Mouse (Mus musculus) MEL (cell line): ENCODE results near the gene Med27. TPM values are rescaled to one million over a fixed set of nuclear protein-coding genes. Genes with fewer than 3 reads are reported as not detected.

Experiments
- DNase-seq: peaks from one replicate; pipeline ENCODE4 v3.0.0; 2011; ENCODE audit warnings: low read depth, low spot score
- H3K27ac ChIP-seq: 2 replicates; pipeline ENCODE4 v1.5.1; 2012; ENCODE audit warnings: low read depth, mild to moderate bottlenecking, control low read depth, low read length, moderate library complexity; ENCODE audit not compliant: control insufficient read depth
- H3K27me3 ChIP-seq, 2 experiments: fragments of 150-350 bp in 1 of 2; sonication (generic) in 1 of 2; 2 replicates each; pipeline ENCODE4 v1.6.1; 2012; ENCODE audit warnings: low read length in 2 of 2, mild to moderate bottlenecking in 2 of 2, improper control_type of control experiment in 1 of 2, moderate library complexity in 1 of 2; ENCODE audit not compliant: insufficient read depth in 2 of 2, control insufficient read depth in 1 of 2
- H3K36me3 ChIP-seq, 2 experiments: 2 replicates each; pipeline ENCODE4 v1.6.1; 2012 to 2014; ENCODE audit warnings: low read length in 2 of 2, improper control_type of control experiment in 1 of 2, inconsistent platforms in 1 of 2, mild to moderate bottlenecking in 1 of 2; ENCODE audit not compliant: insufficient read depth in 2 of 2, control insufficient read depth in 1 of 2
- H3K4me1 ChIP-seq, 2 experiments: fragments of 150-350 bp in 1 of 2; sonication (generic) in 1 of 2; 2 replicates each; pipeline ENCODE4 v1.6.1; 2012; ENCODE audit warnings: low read length in 2 of 2, improper control_type of control experiment in 1 of 2, mild to moderate bottlenecking in 1 of 2; ENCODE audit not compliant: insufficient read depth in 2 of 2, control insufficient read depth in 1 of 2
- H3K4me3 ChIP-seq, 2 experiments: fragments of 150-350 bp in 1 of 2; sonication (generic) in 1 of 2; 2 replicates each; pipeline ENCODE4 v1.5.1; 2012; ENCODE audit warnings: low read depth in 2 of 2, low read length in 2 of 2, mild to moderate bottlenecking in 2 of 2, moderate library complexity in 2 of 2, control low read depth in 1 of 2, improper control_type of control experiment in 1 of 2; ENCODE audit not compliant: control insufficient read depth in 1 of 2, insufficient read depth in 1 of 2
- H3K79me2 ChIP-seq: 2 replicates; pipeline ENCODE4 v1.6.1; 2012; ENCODE audit warnings: mild to moderate bottlenecking, low read length, moderate library complexity; ENCODE audit not compliant: control insufficient read depth, poor library complexity, insufficient read depth
- H3K9ac ChIP-seq: 2 replicates; pipeline ENCODE4 v1.6.1; 2012; ENCODE audit warnings: low read depth, mild to moderate bottlenecking, control low read depth, low read length, moderate library complexity; ENCODE audit not compliant: control insufficient read depth, poor library complexity, severe bottlenecking
- H3K9me3 ChIP-seq: fragments of 150-350 bp; sonication (generic); replicated peaks from 2 replicates; pipeline ENCODE4 v1.6.1; 2012; ENCODE audit warnings: mild to moderate bottlenecking, low read length, improper control_type of control experiment, moderate library complexity; ENCODE audit not compliant: insufficient read depth
- CHD1 ChIP-seq: IDR thresholded peaks from 2 replicates; pipeline ENCODE4 v1.6.1; 2012; ENCODE audit warnings: low read depth, mild to moderate bottlenecking, inconsistent platforms, low read length, improper control_type of control experiment
- CTCF ChIP-seq, 3 experiments: IDR thresholded peaks in 2 of 3; conservative IDR thresholded peaks in 1 of 3; 2 replicates each; pipeline ENCODE4 v1.5.1; 2011 to 2012; ENCODE audit warnings: low read length in 3 of 3, low read depth in 2 of 3, mild to moderate bottlenecking in 2 of 3, improper control_type of control experiment in 1 of 3, inconsistent platforms in 1 of 3, mixed read lengths in 1 of 3, moderate library complexity in 1 of 3; ENCODE audit not compliant: control insufficient read depth in 1 of 3, insufficient read depth in 1 of 3, poor library complexity in 1 of 3, severe bottlenecking in 1 of 3
- EP300 ChIP-seq, 2 experiments: IDR thresholded peaks; 2 replicates each; pipeline ENCODE4 v1.6.1; 2011; ENCODE audit warnings: improper control_type of control experiment in 2 of 2, low read length in 2 of 2, low read depth in 1 of 2, mild to moderate bottlenecking in 1 of 2
- GABPA ChIP-seq: IDR thresholded peaks from 2 replicates; pipeline ENCODE4 v1.6.1; 2012; ENCODE audit warnings: low read depth, mild to moderate bottlenecking, inconsistent platforms, low read length, improper control_type of control experiment, moderate library complexity
- GATA1 ChIP-seq: IDR thresholded peaks from 2 replicates; pipeline ENCODE4 v1.6.1; 2011; ENCODE audit warnings: low read depth, low read length, improper control_type of control experiment
- HCFC1 ChIP-seq: IDR thresholded peaks from 2 replicates; pipeline ENCODE4 v1.6.1; 2012; ENCODE audit warnings: low read depth, mild to moderate bottlenecking, inconsistent platforms, low read length, improper control_type of control experiment, moderate library complexity
- KAT2A ChIP-seq: conservative IDR thresholded peaks from 2 replicates; pipeline ENCODE4 v1.6.1; 2012; ENCODE audit warnings: low read depth, low read length, improper control_type of control experiment, inconsistent platforms
- MAX ChIP-seq: IDR thresholded peaks from 2 replicates; pipeline ENCODE4 v1.6.1; 2011; ENCODE audit warnings: low read length, improper control_type of control experiment
- MEF2A ChIP-seq: IDR thresholded peaks from 2 replicates; pipeline ENCODE4 v1.6.1; 2014; ENCODE audit warnings: low read depth, mild to moderate bottlenecking, inconsistent platforms, low read length, improper control_type of control experiment; ENCODE audit not compliant: poor library complexity, insufficient replicate concordance, severe bottlenecking; ENCODE audit errors: extremely low read depth
- MYB ChIP-seq: IDR thresholded peaks from 2 replicates; pipeline ENCODE4 v1.6.1; 2011; ENCODE audit warnings: mild to moderate bottlenecking, low read depth, low read length, improper control_type of control experiment
- NRF1 ChIP-seq: IDR thresholded peaks from 2 replicates; pipeline ENCODE4 v1.6.1; 2014; ENCODE audit warnings: low read depth, mild to moderate bottlenecking, inconsistent platforms, low read length, improper control_type of control experiment, moderate library complexity; ENCODE audit not compliant: poor library complexity, insufficient read depth, severe bottlenecking
- POLR2AphosphoS5 ChIP-seq: IDR thresholded peaks from 2 replicates; pipeline ENCODE4 v1.6.1; 2012; ENCODE audit warnings: low read depth, borderline replicate concordance, mild to moderate bottlenecking, inconsistent platforms, low read length, moderate library complexity, mixed read lengths
- RAD21 ChIP-seq: IDR thresholded peaks from 2 replicates; pipeline ENCODE4 v1.6.1; 2011; ENCODE audit warnings: mild to moderate bottlenecking, low read depth, low read length, improper control_type of control experiment
- RCOR1 ChIP-seq: IDR thresholded peaks from 2 replicates; pipeline ENCODE4 v1.6.1; 2012; ENCODE audit warnings: low read depth, mild to moderate bottlenecking, inconsistent platforms, low read length, improper control_type of control experiment
- SMC3 ChIP-seq: IDR thresholded peaks from 2 replicates; pipeline ENCODE4 v1.6.1; 2011; ENCODE audit warnings: low read depth, low read length, improper control_type of control experiment
- TBP ChIP-seq: IDR thresholded peaks from 2 replicates; pipeline ENCODE4 v1.8.0; 2011; ENCODE audit warnings: low read depth, low read length, improper control_type of control experiment
- UBTF ChIP-seq: IDR thresholded peaks from 2 replicates; pipeline ENCODE4 v1.6.1; 2012; ENCODE audit warnings: low read depth, mild to moderate bottlenecking, inconsistent platforms, low read length, improper control_type of control experiment, moderate library complexity, borderline replicate concordance; ENCODE audit not compliant: insufficient read depth
- USF1 ChIP-seq: IDR thresholded peaks from 2 replicates; pipeline ENCODE4 v1.6.1; 2014; ENCODE audit warnings: low read depth, mild to moderate bottlenecking, inconsistent platforms, low read length, improper control_type of control experiment, moderate library complexity
- USF2 ChIP-seq, 2 experiments: IDR thresholded peaks; 2 replicates each; pipeline ENCODE4 v1.6.1; 2011 to 2012; ENCODE audit warnings: improper control_type of control experiment in 2 of 2, low read length in 2 of 2, borderline replicate concordance in 1 of 2, inconsistent platforms in 1 of 2, low read depth in 1 of 2, mild to moderate bottlenecking in 1 of 2; ENCODE audit not compliant: insufficient read depth in 1 of 2
- ZC3H11A ChIP-seq: IDR thresholded peaks from 2 replicates; pipeline ENCODE4 v1.6.1; 2012; ENCODE audit warnings: low read depth, mild to moderate bottlenecking, inconsistent platforms, low read length, improper control_type of control experiment
- ZMIZ1 ChIP-seq: IDR thresholded peaks from 2 replicates; pipeline ENCODE4 v1.6.1; 2012; ENCODE audit warnings: low read depth, mild to moderate bottlenecking, inconsistent platforms, low read length, improper control_type of control experiment, moderate library complexity
- ZNF384 ChIP-seq: IDR thresholded peaks from 2 replicates; pipeline ENCODE4 v1.6.1; 2012; ENCODE audit warnings: low read depth, mild to moderate bottlenecking, inconsistent platforms, low read length, improper control_type of control experiment
- polyA plus RNA-seq, 2 experiments: library from polyadenylated mRNA; stranded (reverse) in 1 of 2; unstranded in 1 of 2; fragments of >175 nt in 1 of 2; fragments of >200 nt in 1 of 2; gene quantifications; 2 replicates each; pipeline versions ENCODE4 v1.2.1 to v1.2.4; 2012; ENCODE audit warnings: low replicate concordance in 2 of 2, low read depth in 1 of 2; ENCODE audit not compliant: insufficient read length in 2 of 2, insufficient read depth in 1 of 2, missing spikeins in 1 of 2
- total RNA-seq: library from RNA; depleted of rRNA; stranded (reverse); fragments of 300-350 nt; gene quantifications from 2 replicates; pipeline ENCODE4 v1.2.3, GENCODE M21; 2012

Gene Med27
- total and polyA plus RNA-seq, 3 experiments: 46.3 to 46.9 TPM; not detected in 1

DNA sequence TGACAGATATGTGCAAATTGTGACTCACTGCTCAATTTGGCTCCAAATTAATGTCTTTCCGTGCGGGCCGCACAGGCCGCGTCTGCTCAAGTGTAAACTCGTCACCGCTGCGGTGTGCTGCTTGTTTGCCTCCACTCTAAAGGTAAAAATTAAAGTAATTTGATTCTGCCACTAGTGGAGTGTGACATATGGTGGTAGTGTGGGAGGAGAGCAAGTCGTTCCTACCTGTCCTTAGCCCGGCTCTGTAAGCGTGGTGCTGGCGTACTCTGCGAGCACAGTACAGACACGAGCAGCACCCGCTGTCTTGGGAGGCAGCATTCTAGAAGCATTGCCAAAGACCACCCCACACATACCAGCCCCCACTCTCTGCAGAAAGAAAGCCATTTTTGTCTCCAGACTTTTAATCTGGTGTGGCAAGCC is 121.9 kb downstream of the Med27 start:
- DNase-seq: no peak
- Histone ChIP-seq H3K27ac (no peak overlapping the region), H3K27me3 (no peaks in the 10 kb centered on the region), H3K36me3 (peaks cover 0 to 21% of the 10 kb centered on the region in 2 experiments; a peak in 2 of 4 replicates), H3K4me3 (no peak overlapping the region), H3K4me1 (peaks cover 15 to 29% of the 10 kb centered on the region in 2 experiments), H3K9ac (no peak overlapping the region), H3K9me3 (no peaks in the 10 kb centered on the region), H3K79me2 (no peaks in the 10 kb centered on the region)
- no peak for TF ChIP-seq UBTF
- TF ChIP-seq MEF2A: no peak
- TF ChIP-seq KAT2A: no peak
- no peak for TF ChIP-seq CHD1
- no peak for TF ChIP-seq GATA1
- TF ChIP-seq USF1: no peak
- TF ChIP-seq ZMIZ1: no peak
- TF ChIP-seq POLR2AphosphoS5: no peak
- TF ChIP-seq CTCF (IDR thresholded peaks at IDR 0.05 in 2 of 3, conservative IDR thresholded peaks at IDR 0.05 in 1 of 3; ENCODE audit: control insufficient read depth in 1 of 3, insufficient read depth in 1 of 3, low read depth in 2 of 3, low read length in 3 of 3, poor library complexity in 1 of 3, severe bottlenecking in 1 of 3): no peak
- no peak for TF ChIP-seq HCFC1
- TF ChIP-seq MYB: no peak
- no peak for TF ChIP-seq SMC3
- no peak for TF ChIP-seq RAD21
- no peak for TF ChIP-seq TBP
- TF ChIP-seq ZC3H11A: no peak
- TF ChIP-seq RCOR1: no peak
- TF ChIP-seq GABPA: no peak
- no peak for TF ChIP-seq USF2 (IDR thresholded peaks at IDR 0.05; ENCODE audit: borderline replicate concordance in 1 of 2, insufficient read depth in 1 of 2, low read depth in 1 of 2, low read length in 2 of 2)
- no peak for TF ChIP-seq MAX
- TF ChIP-seq NRF1: no peak

DNA sequence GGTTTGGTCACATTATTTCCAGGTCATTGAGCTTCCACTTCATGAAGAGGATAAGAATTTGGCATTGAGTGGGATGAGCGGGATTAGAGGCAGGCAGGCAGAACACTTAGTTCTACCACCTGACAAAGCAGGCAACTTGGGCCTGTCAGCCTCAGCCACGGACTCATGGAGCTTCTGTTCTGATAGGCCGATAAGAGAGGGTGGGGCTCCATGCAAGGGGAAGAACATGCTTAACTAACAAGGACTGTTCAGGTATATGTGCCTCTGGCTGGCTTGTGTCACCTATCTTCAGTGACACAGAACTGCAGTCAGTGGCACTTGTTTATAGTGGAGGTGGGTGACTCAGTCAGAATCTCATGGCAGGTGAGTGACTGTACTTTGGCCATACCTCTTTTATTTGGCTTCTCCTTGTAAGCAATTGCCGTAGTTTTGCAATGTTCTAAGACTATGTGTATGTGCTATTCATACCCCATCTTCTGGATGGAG is 126.4 kb downstream of the Med27 start:
- peak; percentile 57 for DNase-seq
- Histone ChIP-seq H3K27ac (no peak overlapping the region), H3K9ac (no peak overlapping the region), H3K4me3 (no peak overlapping the region), H3K9me3 (no peaks in the 10 kb centered on the region), H3K27me3 (no peaks in the 10 kb centered on the region), H3K79me2 (no peaks in the 10 kb centered on the region), H3K36me3 (peaks cover 0 to 3% of the 10 kb centered on the region in 2 experiments; a peak in 2 of 4 replicates), H3K4me1 (peaks cover 3 to 7% of the 10 kb centered on the region in 2 experiments; a peak in 3 of 4 replicates)
- TF ChIP-seq GATA1 (peak; percentile 35; the same call in 1 of the 2 replicates), ZNF384 (no peak), EP300 (IDR thresholded peaks at IDR 0.05; ENCODE audit: low read depth in 1 of 2, low read length in 2 of 2) (0 out of 4 replicates have a peak, but pooled peaks of 1 of the 2 experiments have one; percentile 18)
